Mouse (Mus musculus) 3134 (cell line): ENCODE data around the gene Gtf2h1.
"Not testable (repeated sequence)": the region's sequence is repeated elsewhere in the genome, so short reads cannot be mapped to it uniquely, and the experiment has no call there.

ENCODE experiments used
- DNase-seq: peaks from one replicate; pipeline ENCODE4 v3.0.0-alpha.2; 2011; ENCODE audit warnings: low spot score; ENCODE audit not compliant: insufficient read length; ENCODE audit errors: extremely low read depth

Gene Gtf2h1

GRCm38 (mm10) chr7:46830799-46831590 lies 35.1 kb downstream of the Gtf2h1 start:
- no peak for DNase-seq

GRCm38 (mm10) chr7:46831693-46832092 lies 35.8 kb downstream of the Gtf2h1 start:
- no peak for DNase-seq

- not testable (repeated sequence) for DNase-seq
These were observed 36.4 kb downstream of the Gtf2h1 start for GRCm38 (mm10) chr7:46832112-46832810.

- no peak for DNase-seq
These were observed 37.4 kb downstream of the Gtf2h1 start for GRCm38 (mm10) chr7:46833266-46833665.

- DNase-seq: no peak
These were observed 37.9 kb downstream of the Gtf2h1 start for GRCm38 (mm10) chr7:46833670-46834255.

- DNase-seq: no peak
These were observed 39.2 kb downstream of the Gtf2h1 start for GRCm38 (mm10) chr7:46834994-46835610.

- DNase-seq: no peak
These were observed 40.5 kb downstream of the Gtf2h1 start for GRCm38 (mm10) chr7:46836357-46836756.

- no peak for DNase-seq
These were observed 41.2 kb downstream of the Gtf2h1 start for GRCm38 (mm10) chr7:46837073-46837472.

GRCm38 (mm10) chr7:46838104-46838671 lies 42.3 kb downstream of the Gtf2h1 start:
- DNase-seq: no peak

GRCm38 (mm10) chr7:46838891-46839302 lies 43.0 kb downstream of the Gtf2h1 start:
- peak; percentile 87 for DNase-seq

- DNase-seq: peak; percentile 35
These were observed 43.5 kb downstream of the Gtf2h1 start for GRCm38 (mm10) chr7:46839446-46839845.

GRCm38 (mm10) chr7:46839861-46840260 lies 44.0 kb downstream of the Gtf2h1 start:
- DNase-seq: no peak

GRCm38 (mm10) chr7:46840326-46840725 lies 44.4 kb downstream of the Gtf2h1 start:
- no peak for DNase-seq

- DNase-seq: no peak
These were observed 45.1 kb downstream of the Gtf2h1 start, which contains the start of gene Ldha for GRCm38 (mm10) chr7:46840787-46841525. Ldha (plus strand) TSS chr7:46841475.

- no peak for DNase-seq
These were observed 46.4 kb downstream of the Gtf2h1 start for GRCm38 (mm10) chr7:46842278-46842677.

- DNase-seq: no peak
These were observed 47.7 kb downstream of the Gtf2h1 start for GRCm38 (mm10) chr7:46843576-46843975.

- peak; percentile 95 for DNase-seq
These were observed 49.5 kb downstream of the Gtf2h1 start for GRCm38 (mm10) chr7:46845211-46845977.

- DNase-seq: no peak
These were observed 50.1 kb downstream of the Gtf2h1 start for GRCm38 (mm10) chr7:46845978-46846485.
